Mouse (Mus musculus): ENCODE results near the gene Olfr743. TPM values are rescaled to one million over a fixed set of nuclear protein-coding genes. Genes with fewer than 3 reads are reported as not detected.
"Not testable (repeated sequence)": the region's sequence is repeated elsewhere in the genome, so short reads cannot be mapped to it uniquely, and the experiment has no call there.

The Olfr743 gene
- not detected in 2 replicates for polyA plus RNA-seq (2015; fragmentation: Nextera tagmentation; extraction: Ambion mirVana)

DNA sequence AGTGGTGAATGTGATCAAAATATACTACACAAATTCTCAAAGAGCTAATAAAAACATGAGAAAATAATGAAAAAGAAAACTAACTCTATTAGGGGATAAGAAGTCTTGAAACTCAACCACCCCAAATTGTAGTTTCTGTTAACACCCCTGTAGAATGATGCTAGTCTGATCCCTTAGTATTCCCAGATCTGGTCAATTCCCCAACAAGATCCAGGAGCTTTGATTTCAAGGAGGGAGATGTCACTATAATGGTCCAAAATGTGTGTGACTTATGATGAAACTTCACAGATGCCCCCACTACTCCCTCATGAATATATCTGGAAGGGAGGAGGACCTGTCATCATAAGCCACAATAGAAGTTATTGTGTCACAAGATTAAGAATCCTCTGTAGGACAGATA, at the start of gene Olfr743:
Gene Olfr743 (plus strand): TSS at position 301 of the 400 bp plus-strand sequence.
- no peak within 1 kb of the TSS for H3K4me2 ChIP-seq (replicated peaks; ENCODE audit: low read depth, low read length)
- H3K4me1 ChIP-seq (ENCODE audit: insufficient read depth, low read depth, low read length) = no peaks in the 10 kb centered on the region
- no peaks in the 10 kb centered on the region for H3K27me3 ChIP-seq (replicated peaks; ENCODE audit: insufficient read depth, low read length)
- ATAC-seq (no peak), DNase-seq (ENCODE audit: low spot score) (no peak)
- no peak within 1 kb of the TSS for H3K4me3 ChIP-seq (ENCODE audit: low read depth, low read length)
- no peak within 1 kb of the TSS for H3K9ac ChIP-seq (replicated peaks; ENCODE audit: low read depth)
- TF ChIP-seq CTCF (IDR thresholded peaks at IDR 0.05) (no peak), EP300 (IDR thresholded peaks at IDR 0.05) (no peak)
- no peak within 1 kb of the TSS for H3K27ac ChIP-seq (ENCODE audit: low read length)
- no peaks in the 10 kb centered on the region for H3K9me3 ChIP-seq (ENCODE audit: low read length)
- H3K36me3 ChIP-seq (ENCODE audit: insufficient read depth, low read length) = no peaks in the 10 kb centered on the region

DNA sequence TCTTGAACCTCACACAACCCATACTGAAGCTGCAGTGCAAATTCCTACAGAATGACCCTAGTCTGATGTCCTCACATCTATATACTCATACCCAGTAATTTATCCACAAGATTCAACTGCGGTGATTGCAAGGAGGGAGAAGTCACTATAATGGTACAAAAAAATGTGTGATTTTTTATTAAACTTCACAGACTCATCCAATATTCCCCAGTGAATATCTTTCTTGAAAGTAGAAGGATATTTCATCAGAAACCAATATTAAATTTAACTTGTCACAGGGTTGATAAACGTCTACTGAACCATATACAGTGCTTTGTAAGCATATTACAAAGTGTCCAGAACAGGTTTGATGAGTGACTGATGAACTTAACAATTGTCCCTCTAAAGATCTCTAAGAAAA, 49.2 kb upstream of the Olfr743 start, which contains the start of gene Olfr741:
Gene Olfr741 (plus strand): TSS at position 301 of the 400 bp plus-strand sequence.
- ATAC-seq = no peak
- no peaks in the 10 kb centered on the region for H3K9me3 ChIP-seq (ENCODE audit: low read length)

DNA sequence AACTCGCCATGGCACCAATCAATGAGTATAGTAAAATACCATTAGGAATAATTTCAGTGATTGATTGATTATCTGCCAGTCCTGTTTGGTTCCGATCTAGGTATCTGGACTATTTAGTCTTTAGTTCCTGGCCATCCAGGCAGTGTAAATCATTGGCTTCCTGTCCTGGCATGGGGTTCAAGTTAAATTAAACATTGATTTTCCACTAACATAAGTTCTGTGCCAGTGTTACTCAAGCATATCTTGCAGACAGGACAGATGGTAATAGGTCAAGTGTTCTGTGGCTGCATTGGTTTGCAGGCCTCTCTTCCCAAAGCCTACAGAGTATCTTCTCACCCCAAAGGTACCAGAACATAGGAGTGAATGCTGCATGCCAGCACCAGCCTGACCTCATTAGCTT, 43.2 kb upstream of the Olfr743 start:
- ATAC-seq (no peak), DNase-seq (ENCODE audit: low spot score) (no peak)
- H3K9me3 ChIP-seq (ENCODE audit: low read length) = no peaks in the 10 kb centered on the region
- no peaks in the 10 kb centered on the region for H3K4me1 ChIP-seq (ENCODE audit: insufficient read depth, low read depth, low read length)
- no peak overlapping the region for H3K9ac ChIP-seq (replicated peaks; ENCODE audit: low read depth)
- TF ChIP-seq EP300 (IDR thresholded peaks at IDR 0.05) = no peak
- TF ChIP-seq CTCF (IDR thresholded peaks at IDR 0.05) = no peak
- H3K36me3 ChIP-seq (ENCODE audit: insufficient read depth, low read length) = no peaks in the 10 kb centered on the region
- 57% methylated on average over 2 of the region's 2 CpGs for WGBS
- H3K4me2 ChIP-seq (replicated peaks; ENCODE audit: low read depth, low read length) = no peak overlapping the region
- no peak overlapping the region for H3K4me3 ChIP-seq (ENCODE audit: low read depth, low read length)
- no peaks in the 10 kb centered on the region for H3K27me3 ChIP-seq (replicated peaks; ENCODE audit: insufficient read depth, low read length)
- H3K27ac ChIP-seq (ENCODE audit: low read length) = no peak overlapping the region

More for the DNA sequence above, 49.2 kb upstream of the Olfr743 start, which contains the start of gene Olfr741:
- H3K4me3 ChIP-seq (ENCODE audit: low read depth, low read length) = no peak within 1 kb of the TSS
- no peak for TF ChIP-seq CTCF (IDR thresholded peaks at IDR 0.05)
- TF ChIP-seq EP300 (IDR thresholded peaks at IDR 0.05) = no peak
- H3K36me3 ChIP-seq (ENCODE audit: insufficient read depth, low read length) = no peaks in the 10 kb centered on the region
- DNase-seq (ENCODE audit: low spot score) = no peak
- 62% methylated on average over 2 of the region's 2 CpGs for WGBS
- H3K4me2 ChIP-seq (replicated peaks; ENCODE audit: low read depth, low read length) = no peak within 1 kb of the TSS
- no peak within 1 kb of the TSS for H3K9ac ChIP-seq (replicated peaks; ENCODE audit: low read depth)
- H3K27ac ChIP-seq (ENCODE audit: low read length) = no peak within 1 kb of the TSS
- H3K4me1 ChIP-seq (ENCODE audit: insufficient read depth, low read depth, low read length) = no peaks in the 10 kb centered on the region
- no peaks in the 10 kb centered on the region for H3K27me3 ChIP-seq (replicated peaks; ENCODE audit: insufficient read depth, low read length)

DNA sequence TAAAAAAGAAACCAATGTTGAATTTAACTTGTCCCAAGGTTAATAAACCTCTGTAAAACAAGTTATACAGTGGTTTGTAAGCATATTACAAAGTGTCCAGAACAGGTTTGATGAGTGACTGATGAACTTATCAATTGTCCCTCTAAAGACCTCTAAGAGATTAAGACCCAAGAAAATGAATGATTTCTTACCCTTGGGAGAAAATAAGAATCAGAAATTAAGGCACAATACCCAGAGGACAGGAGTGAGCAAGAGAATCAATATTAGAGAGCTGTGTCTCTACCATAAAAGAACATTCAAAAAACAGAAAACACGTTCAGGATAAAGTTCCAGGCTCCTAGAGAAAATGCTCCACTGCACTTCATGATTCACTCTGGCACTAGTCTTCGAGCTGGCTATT, 18.3 kb upstream of the Olfr743 start, which contains the start of gene Olfr742:
Gene Olfr742 (plus strand): TSS at position 301 of the 400 bp plus-strand sequence.
- Histone ChIP-seq H3K36me3 (ENCODE audit: insufficient read depth, low read length) (no peaks in the 10 kb centered on the region), H3K9ac (replicated peaks; ENCODE audit: low read depth) (no peak within 1 kb of the TSS), H3K27ac (ENCODE audit: low read length) (no peak within 1 kb of the TSS), H3K27me3 (replicated peaks; ENCODE audit: insufficient read depth, low read length) (no peaks in the 10 kb centered on the region), H3K9me3 (ENCODE audit: low read length) (no peaks in the 10 kb centered on the region), H3K4me2 (replicated peaks; ENCODE audit: low read depth, low read length) (no peak within 1 kb of the TSS), H3K4me1 (ENCODE audit: insufficient read depth, low read depth, low read length) (no peaks in the 10 kb centered on the region), H3K4me3 (ENCODE audit: low read depth, low read length) (no peak within 1 kb of the TSS)
- 42% methylated on average over 2 of the region's 2 CpGs for WGBS
- DNase-seq (ENCODE audit: low spot score) = no peak
- TF ChIP-seq CTCF (IDR thresholded peaks at IDR 0.05) (no peak), EP300 (IDR thresholded peaks at IDR 0.05) (no peak)
- ATAC-seq = no peak

DNA sequence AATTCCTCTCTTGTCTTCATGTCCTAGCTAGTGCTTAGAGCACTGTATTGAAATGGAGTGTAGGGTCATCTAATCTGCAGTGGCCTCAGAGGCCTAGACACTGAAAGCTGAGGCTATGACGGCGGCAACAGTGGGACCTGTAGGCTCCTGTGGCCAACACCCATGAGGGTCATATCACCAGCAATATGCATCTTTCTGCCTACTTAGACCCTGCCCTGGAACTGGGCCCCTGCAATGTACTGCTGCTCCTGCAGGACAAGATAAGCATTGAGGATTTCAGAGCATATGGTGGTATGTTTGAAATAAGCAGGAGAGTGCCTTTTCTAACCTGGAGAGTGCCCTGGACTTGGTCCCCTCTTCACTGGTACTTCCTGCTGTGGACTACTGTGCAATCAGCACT, 31.1 kb downstream of the Olfr743 start:
- no peak for DNase-seq (ENCODE audit: low spot score)

DNA sequence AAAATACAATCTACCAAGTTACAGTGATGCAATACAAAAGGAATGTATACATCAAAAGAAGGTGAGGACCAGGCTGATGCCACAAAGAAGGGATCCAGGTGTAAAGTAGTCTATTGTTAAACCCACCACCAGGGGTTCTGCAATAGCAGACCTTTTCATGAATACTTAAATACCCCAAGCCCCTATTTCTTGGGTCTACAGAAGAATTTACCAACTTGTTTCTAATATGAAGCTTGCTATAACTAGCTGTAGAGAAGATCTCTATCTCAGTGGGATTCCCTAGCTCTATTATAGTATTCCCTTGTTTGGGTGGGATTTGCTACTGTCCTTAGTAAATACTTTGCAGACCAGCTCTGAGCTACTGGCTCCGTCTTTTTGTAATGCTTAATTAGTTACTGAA, 51.4 kb downstream of the Olfr743 start:
- DNase-seq (ENCODE audit: low spot score); H3K4me1 ChIP-seq (ENCODE audit: insufficient read depth, low read depth, low read length); H3K27me3 ChIP-seq (replicated peaks; ENCODE audit: insufficient read depth, low read length); H3K4me2 ChIP-seq (replicated peaks; ENCODE audit: low read depth, low read length); H3K9ac ChIP-seq (replicated peaks; ENCODE audit: low read depth); H3K4me3 ChIP-seq (ENCODE audit: low read depth, low read length); H3K27ac ChIP-seq (ENCODE audit: low read length); H3K9me3 ChIP-seq (ENCODE audit: low read length); ATAC-seq; H3K36me3 ChIP-seq (ENCODE audit: insufficient read depth, low read length): not testable (repeated sequence)
- WGBS = 76% methylated on average over 1 of the region's 1 CpGs

More for the DNA sequence above, 31.1 kb downstream of the Olfr743 start:
- H3K27me3 ChIP-seq (replicated peaks; ENCODE audit: insufficient read depth, low read length) = no peaks in the 10 kb centered on the region
- H3K4me2 ChIP-seq (replicated peaks; ENCODE audit: low read depth, low read length) = no peak overlapping the region
- no peaks in the 10 kb centered on the region for H3K9me3 ChIP-seq (ENCODE audit: low read length)
- 91% methylated on average over 2 of the region's 2 CpGs for WGBS
- H3K27ac ChIP-seq (ENCODE audit: low read length) = no peak overlapping the region
- no peaks in the 10 kb centered on the region for H3K4me1 ChIP-seq (ENCODE audit: insufficient read depth, low read depth, low read length)
- H3K36me3 ChIP-seq (ENCODE audit: insufficient read depth, low read length) = no peaks in the 10 kb centered on the region
- no peak overlapping the region for H3K4me3 ChIP-seq (ENCODE audit: low read depth, low read length)
- no peak for ATAC-seq
- no peak for TF ChIP-seq EP300 (IDR thresholded peaks at IDR 0.05)
- TF ChIP-seq CTCF (IDR thresholded peaks at IDR 0.05) = no peak
- no peak overlapping the region for H3K9ac ChIP-seq (replicated peaks; ENCODE audit: low read depth)

Other genes starting within 250 kb of the Olfr743 start
- not detected in 2 replicates for gene Olfr732, start 237.6 kb upstream of the Olfr743 start, polyA plus RNA-seq (2015; fragmentation: Nextera tagmentation; extraction: Ambion mirVana)
- not detected in 2 replicates for gene Olfr733, start 220.3 kb upstream of the Olfr743 start, polyA plus RNA-seq (2015; fragmentation: Nextera tagmentation; extraction: Ambion mirVana)
- gene Olfr734, start 195.1 kb upstream of the Olfr743 start, polyA plus RNA-seq (2015; fragmentation: Nextera tagmentation; extraction: Ambion mirVana) = not detected in 2 replicates
- gene Olfr735, start 173.0 kb upstream of the Olfr743 start, polyA plus RNA-seq (2015; fragmentation: Nextera tagmentation; extraction: Ambion mirVana) = not detected in 2 replicates
- gene Tlr11, start 163.9 kb upstream of the Olfr743 start, polyA plus RNA-seq (2015; fragmentation: Nextera tagmentation; extraction: Ambion mirVana) = 0.04 TPM in 1 of 2 replicates, not detected in the other
- gene Olfr736, start 140.7 kb upstream of the Olfr743 start, polyA plus RNA-seq (2015; fragmentation: Nextera tagmentation; extraction: Ambion mirVana) = not detected in 2 replicates
- not detected in 2 replicates for gene Olfr738, start 114.3 kb upstream of the Olfr743 start, polyA plus RNA-seq (2015; fragmentation: Nextera tagmentation; extraction: Ambion mirVana)
- not detected in 2 replicates for gene Olfr739, start 103.2 kb upstream of the Olfr743 start, polyA plus RNA-seq (2015; fragmentation: Nextera tagmentation; extraction: Ambion mirVana)
- not detected in 2 replicates for gene Olfr740, start 76.3 kb upstream of the Olfr743 start, polyA plus RNA-seq (2015; fragmentation: Nextera tagmentation; extraction: Ambion mirVana)
- gene Olfr741, start 49.1 kb upstream of the Olfr743 start, polyA plus RNA-seq (2015; fragmentation: Nextera tagmentation; extraction: Ambion mirVana) = not detected in 2 replicates
- gene Olfr742, start 18.2 kb upstream of the Olfr743 start, polyA plus RNA-seq (2015; fragmentation: Nextera tagmentation; extraction: Ambion mirVana) = not detected in 2 replicates
- not detected in 2 replicates for gene Olfr744, start 93.0 kb downstream of the Olfr743 start, polyA plus RNA-seq (2015; fragmentation: Nextera tagmentation; extraction: Ambion mirVana)
- gene Olfr745, start 117.5 kb downstream of the Olfr743 start, polyA plus RNA-seq (2015; fragmentation: Nextera tagmentation; extraction: Ambion mirVana) = not detected in 2 replicates
- not detected in 2 replicates for gene Olfr746, start 125.2 kb downstream of the Olfr743 start, polyA plus RNA-seq (2015; fragmentation: Nextera tagmentation; extraction: Ambion mirVana)
- not detected in 2 replicates for gene Olfr747, start 171.4 kb downstream of the Olfr743 start, polyA plus RNA-seq (2015; fragmentation: Nextera tagmentation; extraction: Ambion mirVana)
- gene Olfr748, start 185.5 kb downstream of the Olfr743 start, polyA plus RNA-seq (2015; fragmentation: Nextera tagmentation; extraction: Ambion mirVana) = not detected in 2 replicates
- gene Olfr749, start 223.3 kb downstream of the Olfr743 start, polyA plus RNA-seq (2015; fragmentation: Nextera tagmentation; extraction: Ambion mirVana) = not detected in 2 replicates